Mouse (Mus musculus) G1E (cell line): ENCODE data around the gene Il22ra1.

ENCODE experiments used
- CTCF ChIP-seq: IDR thresholded peaks from 2 replicates; pipeline ENCODE4 v1.5.1; 2012; ENCODE audit warnings: low read depth, low read length, inconsistent platforms, mixed read lengths
- GATA2 ChIP-seq: IDR thresholded peaks from 2 replicates; pipeline ENCODE4 v1.6.1; 2012; ENCODE audit warnings: low read depth, low read length, inconsistent platforms, borderline replicate concordance
- TAL1 ChIP-seq: conservative IDR thresholded peaks from 2 replicates; pipeline ENCODE4 v1.6.1; 2012; ENCODE audit warnings: low read depth, low read length, inconsistent platforms, mixed read lengths

GRCm38 (mm10) chr4:135684731-135685130 lies 43.2 kb upstream of the Il22ra1 start:
- TF ChIP-seq CTCF = no peak
- no peak for TF ChIP-seq GATA2
- no peak for TF ChIP-seq TAL1
